Mouse (Mus musculus) heart, embryonic 10.5 days (tissue): ENCODE data around the gene Pgap3. TPM values are rescaled to one million over a fixed set of nuclear protein-coding genes. Genes with fewer than 3 reads are reported as not detected.

Experiments used
- DNase-seq: peaks from one replicate; pipeline ENCODE4 v3.0.0-alpha.2; 2017; ENCODE audit warnings: low spot score
- H3K27ac ChIP-seq: fragments of 300-500 bp; sonication (generic); 2 replicates; pipeline ENCODE4 v1.5.1; 2016; ENCODE audit warnings: mild to moderate bottlenecking
- H3K27me3 ChIP-seq: fragments of 300-500 bp; sonication (generic); 2 replicates; pipeline ENCODE4 v1.6.1; 2016; ENCODE audit warnings: mild to moderate bottlenecking; ENCODE audit not compliant: poor library complexity, insufficient read depth, severe bottlenecking
- H3K36me3 ChIP-seq: fragments of 300-500 bp; sonication (generic); 2 replicates; pipeline ENCODE4 v1.6.1; 2016; ENCODE audit warnings: mild to moderate bottlenecking, moderate library complexity
- H3K4me1 ChIP-seq: fragments of 300-500 bp; sonication (generic); 2 replicates; pipeline ENCODE4 v1.6.1; 2016; ENCODE audit warnings: mild to moderate bottlenecking
- H3K4me3 ChIP-seq: fragments of 300-500 bp; sonication (generic); 2 replicates; pipeline ENCODE4 v1.5.1; 2016; ENCODE audit warnings: mild to moderate bottlenecking, moderate library complexity
- H3K9me3 ChIP-seq: fragments of 300-500 bp; sonication (generic); 2 replicates; pipeline ENCODE4 v1.6.1; 2016; ENCODE audit warnings: mild to moderate bottlenecking, moderate library complexity
- WGBS: fragments of 180-500 bp; shearing (Covaris S2); methylation state at CpG from one replicate; pipeline ENCODE4 v1.1.7; 2016; 5-methylcytosine and 5-hydroxymethylcytosine counted together
- polyA plus RNA-seq: library from polyadenylated mRNA; unstranded; fragments of >200 nt; fragmentation: Nextera tagmentation; extraction: Ambion mirVana; gene quantifications from 2 replicates; pipeline ENCODE4 v1.2.1, GENCODE M21; 2016

Pgap3 gene
- polyA plus RNA-seq, 1 experiment from 2014 or later: 15.3 TPM

GRCm38 (mm10) chr11:98372406-98372805, 27.9 kb downstream of the Pgap3 start:
- no peak for DNase-seq
- Histone ChIP-seq H3K4me3 (peak overlapping the region; percentile 39), H3K27ac (peak overlapping the region; percentile 81), H3K4me1 (peaks cover 90% of the 10 kb centered on the region), H3K9me3 (no peaks in the 10 kb centered on the region), H3K27me3 (no peaks in the 10 kb centered on the region), H3K36me3 (peaks cover 29% of the 10 kb centered on the region)
- 5% methylated on average over 2 of the region's 2 CpGs for WGBS

- H3K27ac ChIP-seq: peak overlapping the region; percentile 81
- no peak for DNase-seq
- WGBS: 30% methylated on average over 10 of the region's 10 CpGs
- peaks cover 89% of the 10 kb centered on the region for H3K4me1 ChIP-seq
- H3K36me3 ChIP-seq: peaks cover 23% of the 10 kb centered on the region
- H3K4me3 ChIP-seq: peak overlapping the region; percentile 39
- H3K27me3 ChIP-seq: no peaks in the 10 kb centered on the region
- H3K9me3 ChIP-seq: no peaks in the 10 kb centered on the region
Observed at GRCm38 (mm10) chr11:98371556-98372240, 28.6 kb downstream of the Pgap3 start.

GRCm38 (mm10) chr11:98370588-98370987, 29.7 kb downstream of the Pgap3 start:
- Histone ChIP-seq H3K36me3 (peaks cover 18% of the 10 kb centered on the region), H3K4me3 (no peak overlapping the region), H3K27me3 (no peaks in the 10 kb centered on the region), H3K9me3 (no peaks in the 10 kb centered on the region), H3K4me1 (peaks cover 90% of the 10 kb centered on the region), H3K27ac (peak overlapping the region; percentile 81; the same call in 1 of the 2 replicates)
- DNase-seq: no peak
- 85% methylated on average over 2 of the region's 2 CpGs for WGBS

GRCm38 (mm10) chr11:98369337-98369736, 31.0 kb downstream of the Pgap3 start:
- Histone ChIP-seq H3K4me1 (peaks cover 78% of the 10 kb centered on the region), H3K36me3 (0 out of 2 replicates have a peak, but pooled peaks cover 7% of the 10 kb centered on the region), H3K27me3 (no peaks in the 10 kb centered on the region), H3K4me3 (no peak overlapping the region), H3K27ac (peak overlapping the region; percentile 47; the same call in 1 of the 2 replicates), H3K9me3 (no peaks in the 10 kb centered on the region)
- no peak for DNase-seq
- WGBS: 68% methylated on average over 6 of the region's 6 CpGs

- Histone ChIP-seq H3K4me1 (peaks cover 71% of the 10 kb centered on the region), H3K27me3 (no peaks in the 10 kb centered on the region), H3K36me3 (0 out of 2 replicates have a peak, but pooled peaks cover 7% of the 10 kb centered on the region), H3K9me3 (no peaks in the 10 kb centered on the region), H3K27ac (peak overlapping the region; percentile 77), H3K4me3 (0 out of 2 replicates have a peak overlapping the region, but pooled peaks have one; percentile 12)
- DNase-seq: no peak
- WGBS: 60% methylated on average over 7 of the region's 7 CpGs
Observed at GRCm38 (mm10) chr11:98367863-98368186, 32.5 kb downstream of the Pgap3 start.

GRCm38 (mm10) chr11:98367171-98367862, 33.0 kb downstream of the Pgap3 start:
- Histone ChIP-seq H3K27ac (peak overlapping the region; percentile 77), H3K36me3 (0 out of 2 replicates have a peak, but pooled peaks cover 7% of the 10 kb centered on the region), H3K27me3 (no peaks in the 10 kb centered on the region), H3K4me1 (peaks cover 69% of the 10 kb centered on the region), H3K4me3 (peak overlapping the region; percentile 12; the same call in 1 of the 2 replicates), H3K9me3 (no peaks in the 10 kb centered on the region)
- WGBS: 65% methylated on average over 10 of the region's 10 CpGs
- DNase-seq: no peak

- Histone ChIP-seq H3K4me3 (0 out of 2 replicates have a peak overlapping the region, but pooled peaks have one; percentile 12), H3K27ac (peak overlapping the region; percentile 44; the same call in 1 of the 2 replicates), H3K4me1 (peaks cover 69% of the 10 kb centered on the region), H3K27me3 (no peaks in the 10 kb centered on the region), H3K9me3 (no peaks in the 10 kb centered on the region), H3K36me3 (peaks cover 11% of the 10 kb centered on the region; the same call in 1 of the 2 replicates)
- DNase-seq: no peak
- WGBS: 68% methylated on average over 10 of the region's 10 CpGs
Observed at GRCm38 (mm10) chr11:98366290-98366689, 34.0 kb downstream of the Pgap3 start.

- no peak overlapping the region for H3K4me3 ChIP-seq
- H3K27me3 ChIP-seq: no peaks in the 10 kb centered on the region
- 89% methylated on average over 5 of the region's 5 CpGs for WGBS
- no peak for DNase-seq
- no peak overlapping the region for H3K27ac ChIP-seq
- H3K36me3 ChIP-seq: peaks cover 11% of the 10 kb centered on the region; the same call in 1 of the 2 replicates
- H3K9me3 ChIP-seq: no peaks in the 10 kb centered on the region
- H3K4me1 ChIP-seq: peaks cover 68% of the 10 kb centered on the region
Observed at GRCm38 (mm10) chr11:98364410-98364809, 35.9 kb downstream of the Pgap3 start.

- H3K27ac ChIP-seq: no peak overlapping the region
- H3K4me1 ChIP-seq: peaks cover 68% of the 10 kb centered on the region
- no peaks in the 10 kb centered on the region for H3K9me3 ChIP-seq
- no peaks in the 10 kb centered on the region for H3K27me3 ChIP-seq
- WGBS: 77% methylated on average over 5 of the region's 5 CpGs
- H3K36me3 ChIP-seq: peaks cover 11% of the 10 kb centered on the region; the same call in 1 of the 2 replicates
- no peak overlapping the region for H3K4me3 ChIP-seq
- DNase-seq: no peak
Observed at GRCm38 (mm10) chr11:98363817-98364216, 36.5 kb downstream of the Pgap3 start.

GRCm38 (mm10) chr11:98360866-98361521, 39.3 kb downstream of the Pgap3 start:
- WGBS: 70% methylated on average over 9 of the region's 9 CpGs
- 0 out of 2 replicates have a peak overlapping the region, but pooled peaks have one; percentile 4 for H3K27ac ChIP-seq

GRCm38 (mm10) chr11:98358161-98359083, 41.9 kb downstream of the Pgap3 start, which contains the start of gene Stard3:
TSS of gene Stard3 (plus strand) at chr11:98358368.
- Histone ChIP-seq H3K27ac (peak within 1 kb of the TSS; percentile 95), H3K27me3 (peaks cover 22% of the 10 kb centered on the region), H3K4me1 (peaks cover 61% of the 10 kb centered on the region), H3K36me3 (peaks cover 4% of the 10 kb centered on the region; the same call in 1 of the 2 replicates), H3K4me3 (peak within 1 kb of the TSS; percentile 84), H3K9me3 (no peaks in the 10 kb centered on the region)
- WGBS: under 1% methylated on average over 60 of the region's 60 CpGs
- DNase-seq: peak; percentile 95

More at GRCm38 (mm10) chr11:98360866-98361521, 39.3 kb downstream of the Pgap3 start:
- Histone ChIP-seq H3K27me3 (no peaks in the 10 kb centered on the region), H3K36me3 (peaks cover 4% of the 10 kb centered on the region; the same call in 1 of the 2 replicates), H3K9me3 (no peaks in the 10 kb centered on the region), H3K4me3 (no peak overlapping the region; the same call in 1 of the 2 replicates), H3K4me1 (peaks cover 63% of the 10 kb centered on the region)
- DNase-seq: no peak
